Mouse (Mus musculus): Measurements from ENCODE around the gene Itsn1.

- TF ChIP-seq CTCF (IDR thresholded peaks at IDR 0.05; ENCODE audit: extremely low read depth, insufficient read depth, low read length) (no peak), POLR2A (IDR thresholded peaks at IDR 0.05; ENCODE audit: extremely low read depth, insufficient read depth, low read length) (no peak)
Observed at GRCm38 (mm10) chr16:91792477-91793196, 63.6 kb downstream of the Itsn1 start.

Measured in cortical plate, adult 2 months (tissue).